Mouse (Mus musculus) megakaryocyte, embryonic 14.5 days (primary cell): Measurements from ENCODE around the gene Rrp15.

Source experiments
- FLI1 ChIP-seq: IDR thresholded peaks from 2 replicates; pipeline ENCODE4 v1.6.1; 2012; ENCODE audit warnings: low read length, inconsistent platforms, mixed read lengths
- GATA1 ChIP-seq: IDR thresholded peaks from 3 replicates; pipeline ENCODE4 v1.6.1; 2012; ENCODE audit warnings: mixed read lengths, low read length, inconsistent platforms, borderline replicate concordance

- TF ChIP-seq GATA1 (no peak), FLI1 (no peak)
These were observed 57.5 kb downstream of the Rrp15 start for GRCm38 (mm10) chr1:186691708-186692107.
